Mouse (Mus musculus): ENCODE measurements around the gene Tomm20. TPM values are rescaled to one million over a fixed set of nuclear protein-coding genes. Genes with fewer than 3 reads are reported as not detected.
"Not testable (repeated sequence)": the region's sequence is repeated elsewhere in the genome, so short reads cannot be mapped to it uniquely, and the experiment has no call there.

The Tomm20 gene
- polyA plus RNA-seq, 1 experiment from 2014 or later: 285 TPM

DNA sequence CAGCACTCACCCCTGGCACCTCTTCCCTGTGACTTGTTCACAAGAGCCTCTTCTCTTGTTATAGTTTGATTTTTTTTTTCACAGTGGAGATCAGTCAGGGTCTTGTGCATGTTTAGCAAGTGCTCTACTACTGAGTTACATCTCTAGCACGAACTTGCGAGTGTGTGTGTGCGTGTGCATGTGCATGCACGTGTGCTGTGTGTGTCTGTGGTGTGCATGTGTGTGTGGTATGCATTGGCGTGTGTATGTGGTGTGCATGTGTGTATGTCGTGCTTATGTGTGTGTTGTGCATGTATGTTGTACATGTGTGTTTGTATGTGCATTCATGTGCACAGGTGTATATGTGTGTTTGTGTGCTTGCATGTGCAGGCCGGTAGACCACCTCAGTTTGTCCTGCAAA, 22.7 kb downstream of the Tomm20 start:
- no peaks in the 10 kb centered on the region for H3K9me3 ChIP-seq (replicated peaks)
- peaks cover 8% of the 10 kb centered on the region for H3K36me3 ChIP-seq
- 93% methylated on average over 7 of the region's 7 CpGs for WGBS
- DNase-seq (ENCODE audit: low spot score): no peak
- H3K27me3 ChIP-seq (ENCODE audit: low read depth, poor library complexity, severe bottlenecking): no peaks in the 10 kb centered on the region
- H3K4me3 ChIP-seq: no peak overlapping the region
- H3K4me1 ChIP-seq: peaks cover 10% of the 10 kb centered on the region
- no peak overlapping the region for H3K27ac ChIP-seq (replicated peaks)

DNA sequence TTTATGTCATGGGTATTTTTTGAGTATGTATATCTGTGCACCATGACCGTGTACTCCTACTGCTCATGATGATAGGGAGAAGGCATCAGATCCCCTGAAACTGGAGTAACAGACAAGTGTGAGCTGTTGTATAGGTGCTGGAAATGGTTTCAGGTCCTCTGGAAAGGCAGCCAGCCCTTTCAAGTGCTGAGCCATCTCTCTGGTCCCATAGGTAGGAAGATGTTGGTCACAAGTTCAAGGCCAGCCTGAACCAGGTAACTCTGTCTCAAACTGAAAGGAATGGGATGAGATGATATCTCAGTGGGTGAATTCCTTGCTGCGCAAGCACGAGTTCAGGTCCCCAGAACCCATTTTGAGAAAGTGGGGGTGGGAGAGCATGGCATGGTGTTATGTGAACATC, 24.2 kb downstream of the Tomm20 start:
- Histone ChIP-seq H3K27me3 (ENCODE audit: low read depth, poor library complexity, severe bottlenecking) (no peaks in the 10 kb centered on the region), H3K27ac (replicated peaks) (no peak overlapping the region), H3K4me3 (no peak overlapping the region), H3K36me3 (peaks cover 8% of the 10 kb centered on the region; the same call in 1 of the 2 replicates), H3K9me3 (replicated peaks) (no peaks in the 10 kb centered on the region), H3K4me1 (peaks cover 10% of the 10 kb centered on the region)
- no peak for DNase-seq (ENCODE audit: low spot score)
- 87% methylated on average over 3 of the region's 3 CpGs for WGBS

DNA sequence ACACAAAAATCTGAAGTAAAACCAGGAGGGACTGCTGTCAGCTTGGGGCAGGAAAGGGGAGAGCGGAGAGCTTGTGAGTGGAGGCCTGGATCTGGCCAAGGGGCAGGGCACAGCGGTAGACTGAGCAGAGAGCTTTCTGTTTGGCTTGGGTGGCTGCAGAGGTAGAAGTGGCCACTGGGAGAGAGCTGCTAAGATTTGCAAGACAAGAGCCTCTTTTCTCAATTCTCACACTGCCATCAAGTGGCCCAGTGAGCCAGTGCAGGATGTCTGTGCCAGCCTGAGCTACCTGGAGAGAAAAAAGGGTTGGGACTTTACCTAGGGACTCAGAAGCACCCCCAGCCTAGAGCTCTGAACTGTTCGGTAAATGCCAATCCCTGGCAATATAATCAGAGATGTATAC, 24.8 kb downstream of the Tomm20 start:
- H3K27ac ChIP-seq (replicated peaks): peak overlapping the region; percentile 52; the same call in 1 of the 2 replicates
- peak; percentile 56 for DNase-seq (ENCODE audit: low spot score)
- no peaks in the 10 kb centered on the region for H3K9me3 ChIP-seq (replicated peaks)
- H3K4me1 ChIP-seq: peaks cover 10% of the 10 kb centered on the region
- no peaks in the 10 kb centered on the region for H3K27me3 ChIP-seq (ENCODE audit: low read depth, poor library complexity, severe bottlenecking)
- H3K4me3 ChIP-seq: no peak overlapping the region
- peaks cover 8% of the 10 kb centered on the region; the same call in 1 of the 2 replicates for H3K36me3 ChIP-seq
- WGBS: 35% methylated on average over 3 of the region's 3 CpGs

DNA sequence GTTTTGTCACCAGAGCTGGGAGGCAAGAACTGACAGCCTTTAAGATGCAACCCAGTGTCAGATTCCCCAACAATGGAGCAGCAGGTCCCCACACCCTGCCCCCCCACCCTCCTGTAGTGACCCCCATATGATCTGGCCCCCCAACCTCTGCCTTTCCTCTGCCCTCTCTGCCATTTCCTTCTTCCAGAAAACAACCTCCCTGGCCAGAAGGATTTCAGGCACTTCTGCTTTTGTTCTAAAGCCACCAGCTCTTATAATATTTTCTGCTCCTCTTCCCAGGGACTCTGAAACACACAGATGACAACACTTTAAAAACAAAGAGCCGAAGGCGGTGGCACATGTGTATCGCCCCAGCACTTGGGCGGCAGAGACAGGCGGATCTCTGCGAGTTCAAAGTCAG, 25.3 kb downstream of the Tomm20 start:
- Histone ChIP-seq H3K27me3 (ENCODE audit: low read depth, poor library complexity, severe bottlenecking) (no peaks in the 10 kb centered on the region), H3K4me3 (no peak overlapping the region), H3K9me3 (replicated peaks) (no peaks in the 10 kb centered on the region), H3K27ac (replicated peaks) (peak overlapping the region; percentile 52), H3K36me3 (peaks cover 6% of the 10 kb centered on the region; the same call in 1 of the 2 replicates), H3K4me1 (peaks cover 10% of the 10 kb centered on the region)
- DNase-seq (ENCODE audit: low spot score): no peak
- 83% methylated on average over 6 of the region's 6 CpGs for WGBS

DNA sequence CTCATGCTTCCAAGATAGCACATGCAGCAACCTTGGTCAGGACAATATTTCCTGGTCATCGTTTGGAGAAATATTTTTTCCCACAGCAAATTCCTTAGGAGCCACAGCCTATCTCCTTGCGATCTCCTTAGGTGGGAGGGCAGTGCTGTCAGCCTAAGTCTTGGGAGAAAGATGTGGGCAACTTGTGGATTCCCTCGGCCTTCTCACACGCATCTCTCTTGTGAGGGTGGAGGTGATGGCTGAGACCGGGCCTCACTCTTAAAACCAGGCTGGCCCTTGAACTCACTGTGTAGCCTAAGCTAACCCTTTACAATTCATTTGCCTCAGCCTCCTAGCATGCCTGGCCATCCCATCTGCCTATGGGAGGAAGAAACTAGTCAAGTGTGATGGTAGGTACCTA, 25.9 kb downstream of the Tomm20 start:
- Histone ChIP-seq H3K4me1 (peaks cover 13% of the 10 kb centered on the region), H3K27ac (replicated peaks) (peak overlapping the region; percentile 5)
- DNase-seq (ENCODE audit: low spot score): no peak

DNA sequence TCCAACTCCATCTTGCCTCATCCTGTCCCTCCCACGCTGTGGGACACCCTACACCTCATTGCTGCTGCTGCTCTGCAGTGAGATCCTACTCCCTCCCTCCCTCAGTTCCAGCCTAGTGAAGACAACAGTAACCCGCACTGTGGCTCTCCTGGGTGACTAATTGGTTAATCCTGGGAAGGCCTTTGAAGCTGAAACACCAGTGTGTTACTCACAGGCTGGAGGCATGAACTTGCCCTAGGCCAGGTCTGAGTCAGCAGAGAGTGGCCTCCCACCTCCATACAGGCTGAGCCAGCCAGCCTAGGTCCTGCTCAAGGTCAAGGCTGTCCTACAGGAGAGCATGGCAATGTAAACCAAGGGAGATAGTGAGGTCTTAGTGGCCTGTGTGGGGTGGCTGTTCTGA, 26.4 kb downstream of the Tomm20 start:
- no peak for DNase-seq (ENCODE audit: low spot score)
- WGBS: 50% methylated on average over 2 of the region's 2 CpGs
- Histone ChIP-seq H3K9me3 (replicated peaks) (no peaks in the 10 kb centered on the region), H3K4me3 (no peak overlapping the region), H3K27me3 (ENCODE audit: low read depth, poor library complexity, severe bottlenecking) (no peaks in the 10 kb centered on the region), H3K36me3 (peaks cover 4% of the 10 kb centered on the region; the same call in 1 of the 2 replicates), H3K27ac (replicated peaks) (peak overlapping the region; percentile 5), H3K4me1 (peaks cover 17% of the 10 kb centered on the region)

More for the DNA sequence above, 25.9 kb downstream of the Tomm20 start:
- no peaks in the 10 kb centered on the region for H3K9me3 ChIP-seq (replicated peaks)
- no peak overlapping the region for H3K4me3 ChIP-seq
- WGBS: 91% methylated on average over 5 of the region's 5 CpGs
- H3K27me3 ChIP-seq (ENCODE audit: low read depth, poor library complexity, severe bottlenecking): no peaks in the 10 kb centered on the region
- H3K36me3 ChIP-seq: peaks cover 4% of the 10 kb centered on the region; the same call in 1 of the 2 replicates

DNA sequence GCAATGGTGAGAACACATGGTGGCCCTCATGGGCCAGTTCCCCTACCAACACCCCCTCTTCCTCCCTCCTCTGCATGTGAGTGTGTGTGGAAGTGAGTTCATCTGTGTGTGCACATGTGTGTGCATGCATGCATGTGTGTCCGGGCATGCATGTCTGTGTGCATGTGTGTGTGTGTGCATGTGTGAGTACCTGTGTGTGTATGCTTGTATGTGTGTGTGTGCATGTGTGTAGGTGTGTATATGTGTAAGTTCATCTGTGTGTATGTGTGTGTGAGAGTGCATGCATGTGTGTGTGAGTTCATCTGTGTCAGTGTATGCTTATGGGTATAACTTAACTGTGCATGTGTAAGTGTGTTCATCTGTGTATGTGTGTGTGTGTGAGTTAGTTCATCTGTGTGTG, 27.3 kb downstream of the Tomm20 start:
- Histone ChIP-seq H3K4me3 (no peak overlapping the region), H3K27ac (replicated peaks) (no peak overlapping the region), H3K36me3 (peaks cover 4% of the 10 kb centered on the region; the same call in 1 of the 2 replicates), H3K9me3 (replicated peaks) (no peaks in the 10 kb centered on the region), H3K27me3 (ENCODE audit: low read depth, poor library complexity, severe bottlenecking) (no peaks in the 10 kb centered on the region), H3K4me1 (peaks cover 21% of the 10 kb centered on the region)
- no peak for DNase-seq (ENCODE audit: low spot score)
- 95% methylated on average over 1 of the region's 1 CpGs for WGBS

DNA sequence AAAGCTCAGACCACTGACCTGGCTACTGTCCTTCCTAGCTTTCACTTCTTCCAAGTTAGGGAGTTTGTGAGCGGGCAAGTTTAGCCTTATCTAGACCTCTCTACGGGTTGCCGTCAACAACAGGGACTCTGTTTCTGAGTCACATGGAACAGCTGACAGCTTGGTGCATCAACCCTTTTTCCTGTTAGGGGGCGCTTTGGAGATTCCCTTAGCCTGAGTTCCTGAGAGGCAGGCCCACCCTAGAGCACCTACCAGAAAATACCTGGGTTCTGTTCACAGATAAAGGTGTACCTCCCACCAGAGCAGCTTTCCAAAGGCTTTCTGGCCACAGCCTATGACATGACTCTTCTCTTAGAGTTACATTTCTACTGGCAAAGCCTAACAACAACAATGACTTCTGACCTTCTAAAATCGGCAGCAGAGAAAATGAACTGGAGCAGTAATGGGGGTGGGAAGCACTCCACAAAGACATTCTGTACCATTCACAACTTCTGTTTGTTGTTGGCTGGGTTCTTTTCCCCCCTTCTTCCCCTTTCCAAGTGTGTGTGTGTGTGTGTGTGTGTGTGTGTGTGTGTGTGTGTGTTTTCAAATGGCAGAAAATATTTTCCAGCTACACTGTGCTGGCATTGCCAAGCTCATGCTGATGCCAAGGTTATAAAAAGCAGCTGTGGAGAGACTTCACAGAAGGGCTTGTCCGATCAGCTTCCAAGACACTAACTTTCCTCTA, 28.3 kb downstream of the Tomm20 start:
- no peaks in the 10 kb centered on the region for H3K36me3 ChIP-seq
- peaks cover 21% of the 10 kb centered on the region for H3K4me1 ChIP-seq
- H3K9me3 ChIP-seq (replicated peaks): no peaks in the 10 kb centered on the region
- H3K4me3 ChIP-seq: no peak overlapping the region
- 73% methylated on average over 6 of the region's 6 CpGs for WGBS
- H3K27me3 ChIP-seq (ENCODE audit: low read depth, poor library complexity, severe bottlenecking): no peaks in the 10 kb centered on the region
- H3K27ac ChIP-seq (replicated peaks): no peak overlapping the region
- no peak for DNase-seq (ENCODE audit: low spot score)

DNA sequence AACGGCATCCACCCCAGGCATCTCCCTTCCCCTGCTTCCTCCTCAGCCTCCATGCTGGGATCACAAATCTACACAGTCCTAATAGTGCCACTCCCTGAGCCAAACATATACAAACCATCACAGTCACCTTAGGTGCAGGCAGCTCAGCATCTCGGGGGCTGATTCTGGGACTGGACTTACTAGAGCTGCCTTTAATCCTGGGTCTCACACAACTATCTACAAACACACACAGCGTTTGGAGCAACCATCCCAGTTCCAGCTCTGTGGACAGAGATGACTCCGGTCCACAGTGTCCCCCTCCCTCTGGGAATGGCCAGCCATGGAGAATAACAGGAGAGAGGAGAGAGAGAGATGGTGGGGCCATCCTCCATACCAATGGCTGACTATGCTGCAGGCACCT, 29.0 kb downstream of the Tomm20 start:
- no peaks in the 10 kb centered on the region for H3K36me3 ChIP-seq
- H3K4me3 ChIP-seq: no peak overlapping the region
- H3K27me3 ChIP-seq (ENCODE audit: low read depth, poor library complexity, severe bottlenecking): no peaks in the 10 kb centered on the region
- 91% methylated on average over 4 of the region's 4 CpGs for WGBS
- peaks cover 21% of the 10 kb centered on the region for H3K4me1 ChIP-seq
- no peak overlapping the region for H3K27ac ChIP-seq (replicated peaks)
- no peak for DNase-seq (ENCODE audit: low spot score)
- H3K9me3 ChIP-seq (replicated peaks): no peaks in the 10 kb centered on the region

DNA sequence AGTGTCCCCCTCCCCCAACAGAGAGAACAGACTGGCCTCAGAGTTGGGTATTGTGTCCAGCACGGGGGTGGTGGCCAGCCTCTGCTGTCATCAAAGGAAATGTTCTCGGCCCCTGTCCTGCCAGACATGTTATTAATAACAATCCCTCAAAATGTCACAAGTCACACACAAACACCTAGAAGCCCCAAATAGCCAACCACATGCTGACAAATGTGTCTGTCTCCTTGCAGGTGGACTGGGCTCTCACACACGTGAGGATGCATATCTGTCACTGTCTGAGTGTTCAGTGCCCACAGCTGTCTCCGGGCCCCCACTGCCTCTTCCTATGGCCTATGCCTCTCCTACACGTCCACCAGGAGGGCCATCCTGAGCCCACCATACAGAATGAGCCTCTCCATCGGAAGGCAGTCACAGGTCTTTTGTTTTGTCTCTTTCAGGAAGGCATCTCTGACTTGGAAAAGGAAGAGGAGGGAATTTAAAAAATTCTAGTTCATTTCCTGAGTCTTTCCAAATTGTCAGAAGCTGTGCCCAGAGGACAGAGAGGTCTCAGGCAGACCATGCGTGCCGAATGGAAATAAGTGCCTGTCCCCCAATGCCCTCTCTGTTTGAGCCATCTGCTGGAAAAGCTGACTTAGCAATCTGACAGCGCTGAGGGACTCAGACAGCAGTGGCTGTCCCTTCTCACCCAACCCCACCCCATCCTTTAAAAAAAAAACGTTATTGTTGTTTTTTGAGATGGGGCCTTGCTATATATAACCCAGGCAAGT, 30.9 kb downstream of the Tomm20 start:
- peaks cover 16% of the 10 kb centered on the region for H3K4me1 ChIP-seq
- no peak overlapping the region for H3K27ac ChIP-seq (replicated peaks)
- 53% methylated on average over 10 of the region's 10 CpGs for WGBS
- H3K36me3 ChIP-seq: no peaks in the 10 kb centered on the region
- no peak overlapping the region for H3K4me3 ChIP-seq
- no peaks in the 10 kb centered on the region for H3K27me3 ChIP-seq (ENCODE audit: low read depth, poor library complexity, severe bottlenecking)
- DNase-seq (ENCODE audit: low spot score): no peak
- H3K9me3 ChIP-seq (replicated peaks): no peaks in the 10 kb centered on the region

DNA sequence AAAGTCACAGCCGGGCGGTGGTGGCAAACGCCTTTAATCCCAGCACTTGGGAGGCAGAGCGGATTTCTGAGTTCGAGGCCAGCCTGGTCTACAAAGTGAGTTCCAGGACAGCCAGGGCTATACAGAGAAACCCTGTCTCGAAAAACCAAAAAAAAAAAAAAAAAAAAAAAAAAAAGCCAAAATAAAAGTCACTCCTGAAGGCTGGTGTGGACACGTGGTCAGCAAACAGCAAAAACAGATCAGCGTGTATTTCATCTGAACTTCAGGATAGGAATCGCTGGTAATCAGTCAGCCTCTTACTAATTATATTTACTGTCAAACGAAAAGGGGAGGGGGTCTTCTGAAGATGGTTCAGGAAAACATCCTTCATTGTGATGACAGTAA, 31.5 kb downstream of the Tomm20 start:
- not testable (repeated sequence) for DNase-seq (ENCODE audit: low spot score); H3K27ac ChIP-seq (replicated peaks); H3K4me3 ChIP-seq; H3K9me3 ChIP-seq (replicated peaks); H3K27me3 ChIP-seq (ENCODE audit: low read depth, poor library complexity, severe bottlenecking); H3K36me3 ChIP-seq
- 76% methylated on average over 9 of the region's 10 CpGs for WGBS
- H3K4me1 ChIP-seq: peaks cover 12% of the 10 kb centered on the region

DNA sequence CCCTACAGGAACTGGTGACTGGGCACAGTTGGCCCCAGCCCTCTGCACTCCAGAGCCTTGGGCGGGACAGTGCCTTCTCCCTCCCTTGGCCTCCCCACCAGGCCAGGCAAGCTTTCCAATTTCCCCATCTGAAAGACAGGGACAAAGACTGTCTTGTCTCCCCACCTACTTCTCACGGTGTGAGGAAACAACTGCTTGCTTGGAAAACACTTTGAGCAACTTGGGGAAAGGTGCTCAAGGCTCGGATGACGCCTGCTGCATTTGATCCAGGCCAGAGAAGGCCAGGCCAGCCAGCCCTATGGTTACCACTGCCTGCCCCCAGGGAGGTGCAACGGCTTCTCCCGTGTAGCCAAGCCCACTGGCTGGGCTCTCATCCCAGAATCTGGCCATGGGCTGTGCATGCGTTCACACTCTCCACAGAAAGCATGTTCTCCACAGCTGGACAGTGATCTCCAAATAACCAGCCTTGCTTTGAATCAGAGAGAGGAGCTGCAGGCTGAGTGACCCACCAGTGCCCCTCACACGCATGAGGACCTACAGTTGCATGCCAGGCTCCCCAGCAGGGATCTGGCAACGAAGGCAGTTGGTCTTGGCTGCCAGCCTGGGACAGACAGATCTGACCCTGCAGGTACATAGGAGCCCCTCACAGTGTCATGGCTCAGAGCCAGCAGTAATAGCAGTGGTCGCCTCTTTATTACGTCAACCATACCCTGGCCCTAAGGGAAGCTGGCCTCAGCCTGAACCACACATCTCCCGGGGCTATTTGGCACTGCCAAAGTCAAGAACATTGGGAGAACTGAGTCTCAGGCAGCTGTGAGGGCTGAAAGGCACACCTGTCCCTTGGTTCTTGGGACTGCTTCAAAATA, 32.2 kb downstream of the Tomm20 start:
- no peaks in the 10 kb centered on the region for H3K27me3 ChIP-seq (ENCODE audit: low read depth, poor library complexity, severe bottlenecking)
- H3K4me1 ChIP-seq: peaks cover 11% of the 10 kb centered on the region
- H3K9me3 ChIP-seq (replicated peaks): no peaks in the 10 kb centered on the region
- no peaks in the 10 kb centered on the region for H3K36me3 ChIP-seq
- H3K4me3 ChIP-seq: no peak overlapping the region
- no peak for DNase-seq (ENCODE audit: low spot score)
- H3K27ac ChIP-seq (replicated peaks): peak overlapping the region; percentile 7; the same call in 1 of the 2 replicates
- 75% methylated on average over 12 of the region's 12 CpGs for WGBS

All from midbrain, embryonic 10.5 days (tissue).